Mouse (Mus musculus): ENCODE results near the gene Vat1l. TPM values are rescaled to one million over a fixed set of nuclear protein-coding genes. Genes with fewer than 3 reads are reported as not detected.

Vat1l gene
- total and polyA plus RNA-seq, 3 experiments = not detected

DNA sequence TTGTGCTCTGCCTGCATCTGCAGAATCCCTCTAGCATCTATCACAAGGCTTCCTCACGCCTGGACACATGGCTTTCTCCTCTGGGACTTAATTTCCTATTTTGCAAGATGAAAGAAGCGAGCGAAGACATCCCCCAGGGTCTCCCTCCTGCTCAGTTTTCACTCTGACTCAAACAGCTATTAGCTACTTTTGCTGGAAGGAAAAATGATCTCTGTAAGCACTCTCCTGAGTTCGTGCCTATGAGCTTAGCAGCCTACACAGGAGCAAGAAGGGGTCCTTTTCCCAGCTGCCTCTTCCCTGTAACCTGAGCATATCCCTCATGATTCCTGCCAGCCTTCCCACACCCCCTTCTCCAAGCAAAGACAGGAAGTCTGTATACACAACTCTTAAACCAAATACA lies 127.5 kb downstream of the Vat1l start:
- no peak for DNase-seq (ENCODE audit: low read depth, low spot score)
- H3K27ac ChIP-seq (ENCODE audit: control insufficient read depth, low read depth, low read length) = no peak overlapping the region
- H3K79me2 ChIP-seq (ENCODE audit: control insufficient read depth, insufficient read depth, low read length, poor library complexity) = no peaks in the 10 kb centered on the region
- no peak overlapping the region for H3K4me3 ChIP-seq (ENCODE audit: control insufficient read depth in 1 of 2, insufficient read depth in 1 of 2, low read depth in 2 of 2, low read length in 2 of 2)
- no peaks in the 10 kb centered on the region for H3K9me3 ChIP-seq (replicated peaks; ENCODE audit: insufficient read depth, low read length)
- no peak overlapping the region for H3K9ac ChIP-seq (ENCODE audit: control insufficient read depth, low read depth, low read length, poor library complexity, severe bottlenecking)
- no peak for TF ChIP-seq POLR2AphosphoS5 (IDR thresholded peaks at IDR 0.05; ENCODE audit: borderline replicate concordance, low read depth, low read length)
- TF ChIP-seq MYC (IDR thresholded peaks at IDR 0.05; ENCODE audit: low read depth, low read length) = no peak
- no peak for TF ChIP-seq CTCF (IDR thresholded peaks at IDR 0.05 in 2 of 3, conservative IDR thresholded peaks at IDR 0.05 in 1 of 3; ENCODE audit: control insufficient read depth in 1 of 3, insufficient read depth in 1 of 3, low read depth in 2 of 3, low read length in 3 of 3, poor library complexity in 1 of 3, severe bottlenecking in 1 of 3)
- no peak for TF ChIP-seq MEF2A (IDR thresholded peaks at IDR 0.05; ENCODE audit: extremely low read depth, insufficient replicate concordance, low read depth, low read length, poor library complexity, severe bottlenecking)
- TF ChIP-seq TBP (IDR thresholded peaks at IDR 0.05; ENCODE audit: low read depth, low read length) = no peak
- TF ChIP-seq E2F4 (IDR thresholded peaks at IDR 0.05; ENCODE audit: borderline replicate concordance, low read depth, low read length) = no peak
- TF ChIP-seq USF2 (IDR thresholded peaks at IDR 0.05; ENCODE audit: borderline replicate concordance in 1 of 2, insufficient read depth in 1 of 2, low read depth in 1 of 2, low read length in 2 of 2) = no peak
- TF ChIP-seq TAL1 (IDR thresholded peaks at IDR 0.05; ENCODE audit: low read length) = no peak
- no peak for TF ChIP-seq NELFE (IDR thresholded peaks at IDR 0.05; ENCODE audit: low read depth, low read length)
- no peaks in the 10 kb centered on the region for H3K4me1 ChIP-seq (ENCODE audit: control insufficient read depth in 1 of 2, insufficient read depth in 2 of 2, low read length in 2 of 2)
- no peaks in the 10 kb centered on the region for H3K27me3 ChIP-seq (ENCODE audit: control insufficient read depth in 1 of 2, insufficient read depth in 2 of 2, low read length in 2 of 2)
- no peaks in the 10 kb centered on the region for H3K36me3 ChIP-seq (ENCODE audit: control insufficient read depth in 1 of 2, insufficient read depth in 2 of 2, low read length in 2 of 2)

DNA sequence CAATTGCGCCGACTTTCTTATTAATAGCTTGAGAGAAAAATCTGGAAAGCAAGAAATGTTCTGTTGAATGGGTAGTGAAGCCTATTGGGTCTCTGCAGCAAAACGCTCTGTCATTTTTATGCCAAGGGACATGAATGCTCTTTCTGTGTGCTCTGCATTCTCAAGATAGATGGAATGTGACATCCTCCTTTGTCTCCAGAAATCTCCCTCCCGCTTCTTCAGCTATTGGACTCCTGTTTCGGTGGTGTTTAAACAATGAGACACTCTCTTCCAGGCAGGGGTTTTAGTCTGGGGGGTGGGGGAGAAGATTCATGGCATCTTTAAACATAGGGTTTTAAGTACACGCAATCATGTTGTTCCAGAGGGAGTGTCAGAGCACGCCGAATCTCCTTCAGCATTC lies 130.3 kb downstream of the Vat1l start:
- Histone ChIP-seq H3K4me3 (ENCODE audit: control insufficient read depth in 1 of 2, insufficient read depth in 1 of 2, low read depth in 2 of 2, low read length in 2 of 2) (no peak overlapping the region), H3K27ac (ENCODE audit: control insufficient read depth, low read depth, low read length) (no peak overlapping the region), H3K9ac (ENCODE audit: control insufficient read depth, low read depth, low read length, poor library complexity, severe bottlenecking) (no peak overlapping the region), H3K27me3 (ENCODE audit: control insufficient read depth in 1 of 2, insufficient read depth in 2 of 2, low read length in 2 of 2) (no peaks in the 10 kb centered on the region), H3K9me3 (replicated peaks; ENCODE audit: insufficient read depth, low read length) (no peaks in the 10 kb centered on the region), H3K4me1 (ENCODE audit: control insufficient read depth in 1 of 2, insufficient read depth in 2 of 2, low read length in 2 of 2) (no peaks in the 10 kb centered on the region), H3K36me3 (ENCODE audit: control insufficient read depth in 1 of 2, insufficient read depth in 2 of 2, low read length in 2 of 2) (no peaks in the 10 kb centered on the region), H3K79me2 (ENCODE audit: control insufficient read depth, insufficient read depth, low read length, poor library complexity) (no peaks in the 10 kb centered on the region)
- no peak for DNase-seq (ENCODE audit: low read depth, low spot score)
- TF ChIP-seq GABPA (IDR thresholded peaks at IDR 0.05; ENCODE audit: low read depth, low read length) (no peak), RCOR1 (IDR thresholded peaks at IDR 0.05; ENCODE audit: low read depth, low read length) (no peak), HCFC1 (IDR thresholded peaks at IDR 0.05; ENCODE audit: low read depth, low read length) (no peak), TAL1 (IDR thresholded peaks at IDR 0.05; ENCODE audit: low read length) (no peak), TBP (IDR thresholded peaks at IDR 0.05; ENCODE audit: low read depth, low read length) (no peak), POLR2AphosphoS2 (IDR thresholded peaks at IDR 0.05; ENCODE audit: low read length) (no peak), BHLHE40 (IDR thresholded peaks at IDR 0.05; ENCODE audit: borderline replicate concordance, low read depth, low read length) (no peak), ZMIZ1 (IDR thresholded peaks at IDR 0.05; ENCODE audit: low read depth, low read length) (no peak), ZC3H11A (IDR thresholded peaks at IDR 0.05; ENCODE audit: low read depth, low read length) (no peak), ELF1 (IDR thresholded peaks at IDR 0.05; ENCODE audit: low read depth, low read length) (no peak), EP300 (IDR thresholded peaks at IDR 0.05; ENCODE audit: low read depth in 1 of 2, low read length in 2 of 2) (no peak), UBTF (IDR thresholded peaks at IDR 0.05; ENCODE audit: borderline replicate concordance, insufficient read depth, low read depth, low read length) (no peak), MYC (IDR thresholded peaks at IDR 0.05; ENCODE audit: low read depth, low read length) (no peak), NRF1 (IDR thresholded peaks at IDR 0.05; ENCODE audit: insufficient read depth, low read depth, low read length, poor library complexity, severe bottlenecking) (no peak), SIN3A (IDR thresholded peaks at IDR 0.05; ENCODE audit: low read length) (no peak), SMC3 (IDR thresholded peaks at IDR 0.05; ENCODE audit: low read depth, low read length) (no peak)
